Mouse (Mus musculus) cortical plate, adult 2 months (tissue): ENCODE measurements around the gene D230025D16Rik. TPM values are rescaled to one million over a fixed set of nuclear protein-coding genes. Genes with fewer than 3 reads are reported as not detected.
"Not testable (repeated sequence)": the region's sequence is repeated elsewhere in the genome, so short reads cannot be mapped to it uniquely, and the experiment has no call there.

ENCODE experiments used
- H3K27ac ChIP-seq: fragments of 200-500 bp; 2 replicates; pipeline ENCODE4 v1.5.1; 2012; ENCODE audit warnings: low read length, control low read depth, inconsistent platforms; ENCODE audit not compliant: insufficient read depth
- H3K4me1 ChIP-seq: fragments of 200-500 bp; 2 replicates; pipeline ENCODE4 v1.6.1; 2011; ENCODE audit warnings: low read length; ENCODE audit not compliant: control insufficient read depth, insufficient read depth
- H3K4me3 ChIP-seq: fragments of 200-500 bp; 2 replicates; pipeline ENCODE4 v1.5.1; 2011; ENCODE audit warnings: mild to moderate bottlenecking, low read length, control low read depth; ENCODE audit not compliant: insufficient read depth
- CTCF ChIP-seq: fragments of 200-500 bp; IDR thresholded peaks from 2 replicates; pipeline ENCODE4 v1.5.1; 2011; ENCODE audit warnings: mild to moderate bottlenecking, control low read depth, low read length; ENCODE audit not compliant: insufficient read depth; ENCODE audit errors: extremely low read depth
- POLR2A ChIP-seq: fragments of 200-500 bp; IDR thresholded peaks from 2 replicates; pipeline ENCODE4 v1.6.1; 2011; ENCODE audit warnings: mild to moderate bottlenecking, low read length, control low read depth; ENCODE audit not compliant: insufficient read depth; ENCODE audit errors: extremely low read depth
- polyA plus RNA-seq: library from polyadenylated mRNA; depleted of rRNA; stranded (reverse); fragments of >200 nt; gene quantifications from 2 replicates; pipeline ENCODE4 v1.2.3, GENCODE M21; 2012

D230025D16Rik gene
- polyA plus RNA-seq, 1 experiment, result 39.4 TPM

DNA sequence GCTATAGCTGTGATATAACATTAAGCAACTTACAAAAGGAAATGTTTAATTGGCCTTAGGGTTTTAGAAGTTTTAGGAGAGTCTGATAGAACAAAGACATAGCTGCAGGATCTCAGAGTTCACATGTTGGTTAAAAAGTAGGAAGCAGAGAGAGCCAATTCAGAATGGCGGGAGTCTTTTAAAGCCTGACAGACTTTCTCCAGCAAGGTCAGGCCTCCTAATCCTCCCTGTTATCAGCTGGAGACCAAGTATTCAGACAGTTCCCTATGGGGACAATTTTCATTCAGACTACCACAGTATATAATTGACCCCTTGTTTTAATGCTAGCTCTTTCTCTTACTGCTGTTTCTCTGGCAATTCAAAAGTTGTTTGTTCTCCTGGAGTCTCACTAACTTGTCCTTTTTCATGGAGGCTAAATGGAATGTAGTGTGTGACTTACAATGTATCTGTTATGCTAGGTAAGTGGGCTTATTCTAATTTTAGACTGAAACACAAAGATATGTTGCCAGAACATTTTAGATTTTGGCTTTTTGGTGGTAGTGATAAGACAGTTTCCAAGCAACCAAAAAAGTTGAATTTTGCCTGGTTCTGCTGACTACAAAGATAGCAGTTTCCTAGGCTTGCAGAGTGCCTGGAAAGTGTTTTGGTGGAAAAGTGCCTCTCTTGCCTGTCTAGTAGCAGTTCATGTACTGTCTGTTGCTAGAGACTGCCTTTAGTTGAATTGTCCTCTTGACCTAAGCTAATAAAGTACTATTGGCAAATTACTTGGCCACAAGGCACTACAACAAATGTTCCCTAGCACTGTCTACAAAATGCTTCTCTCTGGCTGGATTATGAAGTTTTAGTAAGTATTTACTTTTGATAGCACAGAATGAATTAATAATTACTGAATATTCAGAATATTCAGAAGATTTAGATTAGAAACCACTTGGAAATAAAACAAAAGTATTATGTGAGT, 15.5 kb upstream of the D230025D16Rik start:
- Histone ChIP-seq H3K27ac (no peak overlapping the region), H3K4me3 (no peak overlapping the region), H3K4me1 (peaks cover 2% of the 10 kb centered on the region; the same call in 1 of the 2 replicates)
- TF ChIP-seq POLR2A, result no peak
- TF ChIP-seq CTCF, result no peak

DNA sequence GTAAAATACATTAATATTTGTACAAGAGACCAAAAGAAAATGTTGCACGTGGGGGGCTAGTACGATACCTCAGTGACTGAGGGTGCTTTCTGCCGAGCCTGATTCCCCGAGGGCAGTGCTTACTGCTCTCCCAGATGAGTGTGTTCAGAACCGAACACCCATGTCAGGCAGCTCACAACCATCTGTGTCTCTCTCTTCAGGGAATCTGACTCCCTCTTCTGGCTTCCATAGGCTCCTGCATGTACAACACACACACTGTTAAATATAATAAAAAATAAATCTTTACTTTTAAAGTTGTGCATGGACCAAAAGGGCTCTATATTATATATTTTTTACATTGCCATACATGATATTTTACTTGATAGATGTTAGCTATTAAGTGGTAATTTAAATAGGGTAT, 10.8 kb upstream of the D230025D16Rik start:
- H3K4me3 ChIP-seq, result no peak overlapping the region
- TF ChIP-seq CTCF (no peak), POLR2A (no peak)
- H3K27ac ChIP-seq, result no peak overlapping the region
- H3K4me1 ChIP-seq, result no peaks in the 10 kb centered on the region; the same call in 1 of the 2 replicates

DNA sequence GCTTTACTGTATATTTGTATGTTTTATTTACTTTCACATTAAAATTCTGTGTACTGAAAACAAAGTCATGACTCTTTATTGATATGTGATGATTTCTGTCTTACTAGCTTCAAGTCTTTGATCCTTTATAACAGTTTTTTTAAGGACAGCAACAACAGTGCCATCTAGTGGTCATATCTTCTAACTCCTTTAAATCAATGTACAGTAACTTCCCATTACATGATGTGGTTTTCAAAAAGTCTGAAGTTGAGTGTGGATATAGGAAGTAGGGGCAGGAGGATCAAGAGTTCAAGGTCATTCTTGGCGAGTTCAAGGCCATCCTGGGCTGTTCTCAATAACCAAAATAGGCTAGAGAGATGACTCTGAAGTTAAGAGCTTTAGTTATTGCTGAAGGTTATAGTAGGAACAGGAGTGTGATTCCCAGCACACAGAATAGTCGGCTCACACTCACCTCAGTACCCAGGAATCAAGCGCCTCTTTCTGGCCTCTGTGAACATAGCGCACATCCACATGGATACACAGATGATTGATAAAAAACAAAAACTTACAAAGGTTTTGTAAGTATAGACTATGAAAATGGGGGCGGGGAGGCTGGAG, 6.9 kb upstream of the D230025D16Rik start:
- TF ChIP-seq CTCF (peak; percentile 25; the same call in 1 of the 2 replicates), POLR2A (no peak)
- Histone ChIP-seq H3K4me3 (no peak overlapping the region), H3K27ac (no peak overlapping the region), H3K4me1 (no peaks in the 10 kb centered on the region; the same call in 1 of the 2 replicates)

DNA sequence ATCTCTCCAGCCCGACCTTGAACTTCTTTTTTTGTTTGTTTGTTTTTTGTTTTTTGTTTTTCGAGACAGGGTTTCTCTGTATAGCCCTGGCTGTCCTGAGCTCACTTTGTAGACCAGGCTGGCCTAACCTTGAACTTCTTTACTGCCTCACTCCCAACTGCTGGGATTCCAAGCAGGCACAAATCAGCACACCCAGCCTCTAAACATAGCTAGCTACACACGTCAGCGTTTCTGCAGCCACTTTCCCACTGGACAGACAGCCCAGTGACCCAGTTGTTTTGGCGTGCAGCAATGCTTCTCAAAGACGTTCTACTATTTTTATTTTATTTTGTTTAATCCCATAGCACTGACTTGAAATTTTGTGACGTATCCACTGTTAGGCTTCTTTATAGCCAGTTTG, 1.1 kb upstream of the D230025D16Rik start:
- Histone ChIP-seq H3K4me1 (peaks cover 2% of the 10 kb centered on the region; the same call in 1 of the 2 replicates), H3K4me3 (no peak overlapping the region), H3K27ac (no peak overlapping the region)
- TF ChIP-seq POLR2A (no peak), CTCF (no peak)

DNA sequence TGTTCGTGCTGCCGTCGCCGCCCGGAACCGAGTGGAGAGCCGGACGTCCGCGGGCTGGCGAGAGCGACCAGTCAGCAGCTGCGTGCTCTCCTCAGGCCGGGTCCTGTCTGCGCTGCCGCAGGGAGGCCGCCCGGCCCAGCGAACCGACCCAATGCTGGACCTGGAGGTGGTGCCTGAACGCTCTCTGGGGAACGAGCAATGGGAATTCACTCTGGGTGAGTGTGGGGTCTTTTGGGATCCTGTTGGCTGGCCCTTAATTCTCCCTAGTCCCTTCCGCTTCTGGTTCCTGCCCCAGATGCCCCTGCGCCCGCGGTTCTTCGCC, 288 bp downstream of the D230025D16Rik start:
- Histone ChIP-seq H3K4me1 (peaks cover 2% of the 10 kb centered on the region; the same call in 1 of the 2 replicates), H3K4me3 (peak overlapping the region; percentile 44), H3K27ac (no peak overlapping the region)
- TF ChIP-seq CTCF (no peak), POLR2A (no peak)

DNA sequence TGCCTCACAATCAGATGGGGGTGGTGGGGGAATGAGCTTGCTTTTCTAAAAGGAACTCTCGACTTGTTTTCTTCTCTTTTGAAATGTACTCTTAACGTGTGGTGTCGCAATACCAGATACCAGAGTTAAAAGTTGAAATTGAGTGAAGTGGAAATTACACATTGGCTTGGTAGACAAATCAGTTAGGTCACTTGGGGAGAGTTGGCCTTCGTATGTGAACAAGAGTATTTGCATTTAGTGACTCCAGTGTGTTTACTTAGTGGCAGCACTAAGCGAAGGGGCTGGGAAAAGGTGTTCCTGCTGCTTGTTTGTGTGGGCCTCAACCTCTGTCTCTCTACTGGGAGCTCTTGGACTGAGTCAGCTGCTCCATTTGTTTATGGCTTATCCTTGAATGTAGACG, 972 bp downstream of the D230025D16Rik start:
- peak overlapping the region; percentile 44 for H3K4me3 ChIP-seq
- H3K27ac ChIP-seq, result no peak overlapping the region
- peaks cover 2% of the 10 kb centered on the region; the same call in 1 of the 2 replicates for H3K4me1 ChIP-seq
- TF ChIP-seq CTCF (no peak), POLR2A (no peak)

DNA sequence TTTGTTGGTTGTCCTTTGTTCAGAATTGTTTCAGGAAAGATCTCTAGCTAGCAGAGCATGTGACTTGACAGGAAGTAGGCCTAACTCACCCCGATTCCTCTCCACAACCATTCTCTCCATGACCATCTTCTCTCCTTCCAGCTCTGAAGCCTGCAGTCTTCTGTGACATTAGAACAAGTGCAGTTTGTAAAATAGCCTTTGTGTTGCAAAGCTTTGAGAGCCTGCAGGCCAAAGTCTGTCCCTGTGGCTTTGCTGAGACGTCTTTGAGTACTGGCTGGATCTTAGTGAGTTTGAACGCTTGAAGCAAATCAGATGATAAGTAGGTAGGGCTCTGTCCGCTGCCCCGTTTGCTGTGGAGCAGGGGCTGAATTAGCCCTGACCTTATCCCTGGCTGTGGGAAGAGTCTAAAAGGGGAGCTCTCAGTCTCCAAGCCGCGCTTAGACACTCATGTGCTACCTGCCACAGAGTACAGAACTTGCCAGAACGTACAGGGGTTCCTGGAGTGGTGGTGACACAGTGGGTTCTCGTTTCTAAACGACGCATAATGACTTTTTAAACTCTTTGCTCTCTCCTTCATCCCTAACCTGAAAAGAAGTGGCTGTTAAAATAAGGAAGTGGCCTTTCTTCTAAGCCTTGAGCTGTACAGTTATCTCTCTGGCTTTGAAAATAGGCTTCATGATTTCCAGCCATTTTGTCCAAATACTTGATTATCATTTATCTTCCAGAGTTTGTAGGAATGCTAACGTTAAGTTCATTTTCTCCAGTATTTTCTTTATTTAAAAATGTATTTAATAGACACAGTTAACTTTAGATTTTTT, 6.8 kb downstream of the D230025D16Rik start:
- H3K4me3 ChIP-seq, result no peak overlapping the region
- TF ChIP-seq POLR2A (no peak), CTCF (no peak)
- no peaks in the 10 kb centered on the region for H3K4me1 ChIP-seq
- no peak overlapping the region; the same call in 1 of the 2 replicates for H3K27ac ChIP-seq

DNA sequence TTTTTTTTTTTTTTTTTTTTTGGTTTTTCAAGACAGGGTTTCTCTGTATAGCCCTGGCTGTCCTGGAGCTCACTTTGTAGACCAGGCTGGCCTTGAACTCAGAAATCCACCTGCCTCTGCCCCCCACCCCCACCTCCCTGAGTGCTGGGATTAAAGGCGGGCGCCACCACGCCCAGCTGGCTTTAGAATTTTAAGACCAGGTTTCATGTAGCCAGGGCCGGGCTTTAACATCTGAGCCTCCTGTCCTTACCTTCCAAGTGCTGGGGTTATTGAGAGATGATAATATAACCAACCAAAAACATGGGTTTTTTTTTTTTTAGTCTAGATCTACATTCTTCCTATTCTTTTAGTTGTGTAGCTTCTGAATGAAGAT, 7.4 kb downstream of the D230025D16Rik start:
- H3K4me1 ChIP-seq, H3K4me3 ChIP-seq, H3K27ac ChIP-seq: not testable (repeated sequence)

DNA sequence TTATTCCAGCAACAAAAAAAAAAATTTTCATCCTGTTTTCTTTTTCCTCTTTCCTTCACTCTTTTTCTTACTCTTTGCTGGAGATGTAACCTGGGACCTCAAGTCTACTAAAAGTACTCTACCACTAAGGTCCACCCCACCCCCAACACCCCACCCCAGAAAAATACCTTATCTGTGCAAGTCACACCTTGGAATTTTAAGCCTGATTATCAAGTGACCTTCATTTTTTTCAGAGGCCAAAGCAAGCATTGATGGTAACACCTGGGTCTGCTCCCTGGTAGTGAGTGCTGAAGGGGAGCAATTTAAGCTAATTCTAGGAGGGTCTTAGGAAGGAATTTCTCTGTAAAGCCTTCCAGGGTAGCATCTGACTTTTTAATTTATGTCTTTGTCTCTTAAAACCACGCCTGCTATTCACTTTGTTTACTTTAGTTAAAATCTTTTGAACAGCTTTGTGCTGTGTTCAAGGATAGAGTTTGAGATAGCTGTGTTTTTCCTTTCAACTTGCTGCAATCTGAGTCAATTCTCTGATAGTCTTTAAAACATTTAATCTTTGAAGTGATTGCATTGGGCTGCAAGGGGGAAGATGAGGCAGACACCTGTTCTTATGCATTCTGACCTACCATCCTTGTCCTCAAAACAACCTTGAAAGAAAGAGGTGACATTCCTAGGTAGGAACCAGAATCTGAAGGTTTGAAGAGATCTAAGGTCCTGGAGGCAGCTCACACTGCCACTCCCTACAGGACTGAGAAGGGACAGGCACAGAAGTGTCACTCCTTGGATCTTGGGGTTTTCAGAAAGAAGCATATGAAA, 8.4 kb downstream of the D230025D16Rik start:
- Histone ChIP-seq H3K27ac (no peak overlapping the region), H3K4me3 (no peak overlapping the region), H3K4me1 (no peaks in the 10 kb centered on the region)
- TF ChIP-seq POLR2A (no peak), CTCF (no peak)
